Mouse (Mus musculus): ENCODE measurements around the gene Ddx18. TPM values are rescaled to one million over a fixed set of nuclear protein-coding genes. Genes with fewer than 3 reads are reported as not detected.

The Ddx18 gene
- polyA plus RNA-seq, 1 experiment from 2014 or later: 69.4 TPM

GRCm38 (mm10) chr1:121584838-121585237 lies 17.0 kb upstream of the Ddx18 start:
- WGBS: 36% methylated on average over 6 of the region's 6 CpGs
- no peak overlapping the region for H3K4me3 ChIP-seq (ENCODE audit: low read depth, low read length)
- ATAC-seq (ENCODE audit: insufficient read depth): peak; percentile 76; the same call in 1 of the 2 replicates
- no peaks in the 10 kb centered on the region for H3K4me1 ChIP-seq (ENCODE audit: insufficient read depth)
- H3K4me2 ChIP-seq: no peak overlapping the region
- DNase-seq: peak; percentile 81
- H3K9ac ChIP-seq: no peak overlapping the region
- no peak overlapping the region for H3K27ac ChIP-seq (ENCODE audit: low read depth)
- H3K36me3 ChIP-seq (ENCODE audit: insufficient read depth): no peaks in the 10 kb centered on the region
- H3K27me3 ChIP-seq (ENCODE audit: insufficient read depth, low read length): no peaks in the 10 kb centered on the region
- no peak for TF ChIP-seq CTCF (IDR thresholded peaks at IDR 0.05; ENCODE audit: low read depth)
- no peaks in the 10 kb centered on the region for H3K9me3 ChIP-seq (ENCODE audit: low read depth, low read length)

GRCm38 (mm10) chr1:121581133-121581855 lies 13.5 kb upstream of the Ddx18 start:
- H3K27ac ChIP-seq (ENCODE audit: low read depth): no peak overlapping the region
- no peak overlapping the region for H3K4me3 ChIP-seq (ENCODE audit: low read depth, low read length)
- no peaks in the 10 kb centered on the region for H3K27me3 ChIP-seq (ENCODE audit: insufficient read depth, low read length)
- ATAC-seq (ENCODE audit: insufficient read depth) (no peak), DNase-seq (no peak)
- 78% methylated on average over 5 of the region's 5 CpGs for WGBS
- H3K36me3 ChIP-seq (ENCODE audit: insufficient read depth): no peaks in the 10 kb centered on the region
- no peak overlapping the region for H3K9ac ChIP-seq
- TF ChIP-seq CTCF (IDR thresholded peaks at IDR 0.05; ENCODE audit: low read depth): no peak
- no peaks in the 10 kb centered on the region for H3K9me3 ChIP-seq (ENCODE audit: low read depth, low read length)
- H3K4me2 ChIP-seq: no peak overlapping the region
- H3K4me1 ChIP-seq (ENCODE audit: insufficient read depth): no peaks in the 10 kb centered on the region

DNA sequence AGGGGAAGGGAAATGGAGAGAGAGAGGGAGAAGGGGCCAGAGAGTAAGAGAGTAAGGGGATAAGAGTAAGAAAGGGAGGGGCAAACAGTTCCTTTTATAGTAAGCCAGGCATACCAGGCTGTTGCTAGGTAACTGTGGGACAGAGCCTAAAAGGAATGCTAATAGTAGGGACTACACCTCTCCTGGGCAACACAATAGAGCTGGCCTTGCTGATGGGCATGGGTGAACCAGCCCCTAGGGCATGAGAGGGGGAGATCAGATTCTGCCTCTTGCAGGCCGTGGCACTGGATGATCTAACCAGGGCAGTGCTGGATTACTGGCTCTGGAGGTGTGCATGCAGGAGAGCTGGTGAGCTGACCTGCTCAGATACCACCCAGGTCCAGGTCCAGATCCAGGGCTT lies 9.7 kb upstream of the Ddx18 start:
- Histone ChIP-seq H3K4me1 (ENCODE audit: insufficient read depth) (no peaks in the 10 kb centered on the region), H3K4me2 (no peak overlapping the region), H3K27me3 (ENCODE audit: insufficient read depth, low read length) (no peaks in the 10 kb centered on the region), H3K9ac (no peak overlapping the region), H3K4me3 (ENCODE audit: low read depth, low read length) (no peak overlapping the region), H3K9me3 (ENCODE audit: low read depth, low read length) (no peaks in the 10 kb centered on the region), H3K36me3 (ENCODE audit: insufficient read depth) (no peaks in the 10 kb centered on the region), H3K27ac (ENCODE audit: low read depth) (no peak overlapping the region)
- no peak for DNase-seq
- WGBS: 46% methylated on average over 1 of the region's 1 CpGs
- no peak for TF ChIP-seq CTCF (IDR thresholded peaks at IDR 0.05; ENCODE audit: low read depth)
- no peak for ATAC-seq (ENCODE audit: insufficient read depth)

DNA sequence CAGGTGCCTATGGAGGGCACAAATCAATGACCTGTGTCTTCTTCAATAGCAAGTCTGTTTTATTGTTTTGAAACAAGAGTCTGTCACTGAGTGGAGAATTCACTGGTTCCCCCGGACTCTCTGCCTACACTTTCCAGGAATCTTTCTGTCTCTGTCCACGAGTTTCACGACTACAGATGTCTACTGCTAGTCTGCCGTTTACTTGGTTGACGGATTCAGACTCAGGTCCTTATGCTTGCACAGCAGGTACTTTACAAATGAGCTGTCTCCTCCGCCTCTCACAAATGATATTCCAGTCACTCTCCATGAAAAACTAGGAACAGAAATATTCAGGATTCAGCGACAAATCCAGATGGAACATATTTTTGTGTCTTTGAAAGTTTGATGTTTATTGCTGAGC lies 2.7 kb upstream of the Ddx18 start:
- Histone ChIP-seq H3K27me3 (ENCODE audit: insufficient read depth, low read length) (no peaks in the 10 kb centered on the region), H3K4me2 (no peak overlapping the region), H3K9me3 (ENCODE audit: low read depth, low read length) (no peaks in the 10 kb centered on the region), H3K9ac (no peak overlapping the region), H3K4me3 (ENCODE audit: low read depth, low read length) (no peak overlapping the region), H3K27ac (ENCODE audit: low read depth) (no peak overlapping the region), H3K36me3 (ENCODE audit: insufficient read depth) (peaks cover 2% of the 10 kb centered on the region), H3K4me1 (ENCODE audit: insufficient read depth) (no peaks in the 10 kb centered on the region)
- TF ChIP-seq CTCF (IDR thresholded peaks at IDR 0.05; ENCODE audit: low read depth): no peak
- no peak for ATAC-seq (ENCODE audit: insufficient read depth)
- WGBS: 78% methylated on average over 7 of the region's 7 CpGs
- no peak for DNase-seq

DNA sequence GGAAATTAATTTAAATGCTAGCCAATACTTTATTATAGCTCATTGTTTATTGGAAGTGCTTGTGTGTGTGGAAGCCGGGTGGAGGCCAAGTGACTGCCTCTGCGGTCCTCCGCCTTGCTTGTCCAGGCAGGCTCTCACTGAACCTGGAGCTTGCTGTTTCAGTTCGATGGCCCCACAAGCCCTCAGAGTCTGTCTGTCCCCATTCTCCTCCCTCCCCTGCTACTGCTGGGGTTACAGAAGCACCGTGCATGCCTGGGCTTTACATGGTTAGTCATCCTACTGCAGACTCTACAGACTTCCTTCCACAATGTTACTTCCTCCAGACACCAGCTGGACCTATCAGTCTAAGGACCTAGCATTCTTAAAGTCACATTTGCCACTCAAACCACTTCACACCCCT lies 9.9 kb downstream of the Ddx18 start:
- WGBS: 97% methylated on average over 5 of the region's 5 CpGs
- Histone ChIP-seq H3K4me3 (ENCODE audit: low read depth, low read length) (no peak overlapping the region), H3K27me3 (ENCODE audit: insufficient read depth, low read length) (no peaks in the 10 kb centered on the region), H3K4me1 (ENCODE audit: insufficient read depth) (no peaks in the 10 kb centered on the region), H3K36me3 (ENCODE audit: insufficient read depth) (peaks cover 92% of the 10 kb centered on the region), H3K9ac (no peak overlapping the region), H3K27ac (ENCODE audit: low read depth) (no peak overlapping the region), H3K4me2 (no peak overlapping the region), H3K9me3 (ENCODE audit: low read depth, low read length) (no peaks in the 10 kb centered on the region)
- no peak for DNase-seq
- no peak for ATAC-seq (ENCODE audit: insufficient read depth)
- no peak for TF ChIP-seq CTCF (IDR thresholded peaks at IDR 0.05; ENCODE audit: low read depth)

DNA sequence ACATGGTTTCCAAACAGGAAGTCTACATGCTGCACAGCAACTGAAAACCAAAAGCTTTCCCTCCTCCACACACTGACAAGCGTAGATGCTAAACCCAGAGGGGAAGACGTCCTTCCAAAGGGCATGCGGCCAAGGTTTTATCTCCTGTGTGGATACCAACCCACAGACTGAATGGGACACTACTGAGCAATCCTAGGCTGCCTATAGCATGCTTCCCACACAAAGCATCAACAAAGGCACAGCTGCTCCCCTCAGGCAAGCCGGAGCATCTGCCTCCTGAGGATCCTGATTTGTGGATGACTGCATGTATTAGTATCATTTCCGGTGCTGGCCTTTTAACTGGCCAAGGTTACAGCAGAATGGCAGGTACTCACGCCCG lies 16.3 kb downstream of the Ddx18 start:
- H3K27ac ChIP-seq (ENCODE audit: low read depth): no peak overlapping the region
- no peak for TF ChIP-seq CTCF (IDR thresholded peaks at IDR 0.05; ENCODE audit: low read depth)
- 85% methylated on average over 7 of the region's 7 CpGs for WGBS
- H3K4me3 ChIP-seq (ENCODE audit: low read depth, low read length): no peak overlapping the region
- no peak overlapping the region for H3K4me2 ChIP-seq
- DNase-seq (no peak), ATAC-seq (ENCODE audit: insufficient read depth) (no peak)
- no peaks in the 10 kb centered on the region for H3K9me3 ChIP-seq (ENCODE audit: low read depth, low read length)
- peaks cover 43% of the 10 kb centered on the region for H3K36me3 ChIP-seq (ENCODE audit: insufficient read depth)
- H3K4me1 ChIP-seq (ENCODE audit: insufficient read depth): no peaks in the 10 kb centered on the region
- no peaks in the 10 kb centered on the region for H3K27me3 ChIP-seq (ENCODE audit: insufficient read depth, low read length)
- H3K9ac ChIP-seq: no peak overlapping the region

DNA sequence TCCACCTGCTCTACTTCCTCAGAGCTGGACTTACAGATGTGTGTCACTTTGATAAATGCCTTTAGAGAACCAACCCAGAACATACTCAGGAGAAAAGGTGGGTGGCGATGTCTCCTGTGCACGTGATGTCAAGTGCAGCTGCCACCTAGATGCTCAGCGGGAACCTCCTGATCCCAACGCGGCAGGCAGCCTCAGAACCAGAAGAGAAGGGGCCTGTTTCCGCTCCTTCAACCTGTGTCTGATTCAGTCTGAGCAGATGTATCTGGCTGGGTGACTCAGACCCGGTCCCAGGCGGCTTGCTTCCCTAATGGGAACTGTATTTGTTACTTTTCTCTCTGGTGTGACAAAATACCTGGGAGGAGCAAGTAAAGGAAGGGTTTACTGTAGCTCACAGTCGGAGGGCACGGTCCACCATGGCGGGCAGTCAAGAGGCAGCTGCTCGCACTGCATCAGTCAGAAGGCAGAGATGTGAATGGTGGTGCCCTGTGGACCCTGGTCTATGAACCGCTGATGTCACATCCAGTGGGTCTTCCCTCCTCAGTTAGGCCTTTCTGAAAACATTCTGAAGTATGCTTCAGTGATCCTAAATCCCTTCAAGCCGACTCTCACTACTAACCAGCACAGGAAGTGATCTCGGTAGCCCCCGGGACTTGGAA lies 16.9 kb downstream of the Ddx18 start:
- Histone ChIP-seq H3K27me3 (ENCODE audit: insufficient read depth, low read length) (no peaks in the 10 kb centered on the region), H3K36me3 (ENCODE audit: insufficient read depth) (peaks cover 38% of the 10 kb centered on the region), H3K27ac (ENCODE audit: low read depth) (no peak overlapping the region), H3K9me3 (ENCODE audit: low read depth, low read length) (no peaks in the 10 kb centered on the region), H3K4me3 (ENCODE audit: low read depth, low read length) (no peak overlapping the region), H3K4me2 (no peak overlapping the region), H3K9ac (no peak overlapping the region), H3K4me1 (ENCODE audit: insufficient read depth) (no peaks in the 10 kb centered on the region)
- no peak for TF ChIP-seq CTCF (IDR thresholded peaks at IDR 0.05; ENCODE audit: low read depth)
- ATAC-seq (ENCODE audit: insufficient read depth) (no peak), DNase-seq (no peak)
- 79% methylated on average over 16 of the region's 16 CpGs for WGBS
